Mouse (Mus musculus) adrenal gland, adult 18-20 months (tissue): ENCODE measurements around the gene Fam168a. TPM values are rescaled to one million over a fixed set of nuclear protein-coding genes. Genes with fewer than 3 reads are reported as not detected.

Experiments
- DNase-seq, 2 experiments: peaks; one replicate each; pipeline ENCODE4 v3.0.0; 2021 to 2022; ENCODE audit warnings: low spot score in 2 of 2
- long read RNA-seq, 2 experiments: library from polyadenylated mRNA; stranded (forward); transcript quantifications; one replicate each; pipeline ENCODE4 v2.0.0; 2021
- total RNA-seq, 2 experiments: library from RNA; stranded (reverse); gene quantifications; 1 replicate in 1 of 2; 2 replicates in 1 of 2; pipeline ENCODE4 v1.2.3; 2021

Fam168a gene
- 10 to 100 TPM; 48.1 to 48.4 TPM for total RNA-seq
- long read RNA-seq, experiment 1, partial matches to known transcripts = 0 of 2 reads
- long read RNA-seq, experiment 1, other reads (novel, unspliced or antisense) = 2 of 2 reads
- long read RNA-seq, experiment 2, partial matches to known transcripts = 0 of 13 reads
- long read RNA-seq, experiment 2, other reads (novel, unspliced or antisense) = 12 of 13 reads

- peak; percentile 85 for DNase-seq
These were observed at the start of gene Fam168a for GRCm38 (mm10) chr7:100706143-100706841. Gene Fam168a, plus strand, starts transcription at chr7:100706635.

DNA sequence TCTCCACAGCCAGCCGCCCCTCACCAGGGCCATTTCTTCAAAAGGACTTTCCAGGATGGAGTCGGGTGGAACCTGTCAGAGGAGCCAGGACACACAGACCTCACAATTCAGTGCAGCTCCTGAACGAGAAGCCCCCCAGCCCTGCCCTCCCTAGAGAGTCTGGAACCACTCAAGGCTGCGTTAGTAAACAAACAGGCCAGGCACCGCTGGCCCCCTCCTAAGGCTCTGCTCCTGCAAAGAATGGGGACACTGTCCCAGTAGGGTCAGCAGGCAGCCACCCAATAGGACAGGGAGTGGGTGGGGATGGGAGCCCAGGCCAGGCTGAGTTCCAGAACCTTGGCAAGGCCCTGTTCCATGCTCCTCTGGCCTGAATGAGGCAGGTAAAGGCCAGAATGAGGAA is 49.7 kb upstream of the Fam168a start:
- DNase-seq = no peak

DNA sequence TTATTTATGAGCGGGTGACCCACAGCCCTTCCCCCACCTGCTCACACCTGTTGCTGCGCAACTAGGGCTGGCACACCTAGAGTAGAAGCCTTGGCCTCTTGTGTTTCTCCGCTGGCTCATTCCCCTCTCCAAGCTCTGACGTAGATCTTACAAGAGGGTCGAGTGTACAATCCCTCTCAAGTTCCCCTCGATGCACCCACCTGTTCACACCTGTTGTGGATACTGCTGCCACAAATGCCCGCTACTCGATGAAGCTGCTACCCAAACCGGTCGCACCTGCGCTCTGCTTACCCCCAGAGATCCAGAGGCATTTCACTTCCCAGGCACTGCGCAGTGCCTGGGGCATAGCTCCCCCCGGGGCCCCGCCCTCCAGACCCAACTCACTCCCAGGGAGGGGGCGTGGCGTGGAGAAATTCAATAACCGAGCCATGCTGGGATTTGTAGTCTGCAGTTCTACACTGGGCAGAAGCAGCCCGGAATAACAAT is 48.3 kb upstream of the Fam168a start:
- DNase-seq = no peak

- no peak for DNase-seq
These were observed 45.2 kb upstream of the Fam168a start for GRCm38 (mm10) chr7:100661264-100661663.

GRCm38 (mm10) chr7:100662231-100662630 is 44.2 kb upstream of the Fam168a start, which contains the start of gene Plekhb1:
Gene Plekhb1, minus strand, starts transcription at chr7:100662414.
- DNase-seq = no peak

GRCm38 (mm10) chr7:100663190-100663589 is 43.2 kb upstream of the Fam168a start:
- DNase-seq = peak; percentile 76 to 80

- DNase-seq = no peak
These were observed 42.6 kb upstream of the Fam168a start for GRCm38 (mm10) chr7:100663729-100664304.

GRCm38 (mm10) chr7:100670646-100671045 is 35.8 kb upstream of the Fam168a start:
- DNase-seq = no peak

DNA sequence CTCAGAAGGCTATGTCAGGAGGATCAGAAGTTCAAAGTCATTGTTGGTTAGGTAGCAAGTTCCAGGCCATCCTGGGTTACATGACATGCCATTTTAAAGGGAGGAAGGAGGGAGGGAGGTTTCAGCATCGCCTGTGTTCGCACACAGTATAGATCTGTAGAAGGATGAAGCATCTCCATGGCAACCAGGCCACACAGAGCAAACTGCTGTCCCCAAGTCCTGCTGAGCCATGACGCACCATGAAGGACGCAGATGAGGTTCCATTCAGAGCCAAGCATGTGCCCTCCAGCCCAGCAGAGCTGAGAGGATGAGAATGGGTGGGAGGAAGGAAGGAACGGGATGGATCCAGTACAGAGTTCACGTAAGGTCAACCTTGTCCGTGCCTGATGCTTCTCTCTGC is 33.0 kb upstream of the Fam168a start:
- DNase-seq = no peak

DNA sequence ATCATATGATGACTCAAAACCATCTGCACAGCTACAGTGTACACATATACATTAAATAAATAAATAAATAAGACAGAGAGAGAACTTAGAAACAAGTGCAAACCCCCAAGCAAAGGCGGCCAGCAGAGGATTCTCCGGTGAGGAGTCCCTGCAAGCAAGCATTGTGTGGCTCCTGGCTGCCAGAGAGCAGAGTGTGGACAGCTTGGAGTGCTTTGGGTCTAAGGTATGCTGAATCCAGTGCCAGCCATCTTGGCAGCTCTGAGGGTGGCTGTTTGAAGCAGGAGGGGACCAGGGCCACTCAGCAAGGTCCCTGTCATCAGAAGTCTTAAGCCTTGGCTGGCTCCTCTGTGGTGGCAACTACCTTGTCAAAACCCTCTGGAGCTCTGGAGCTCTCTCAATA is 31.5 kb upstream of the Fam168a start:
- no peak for DNase-seq

DNA sequence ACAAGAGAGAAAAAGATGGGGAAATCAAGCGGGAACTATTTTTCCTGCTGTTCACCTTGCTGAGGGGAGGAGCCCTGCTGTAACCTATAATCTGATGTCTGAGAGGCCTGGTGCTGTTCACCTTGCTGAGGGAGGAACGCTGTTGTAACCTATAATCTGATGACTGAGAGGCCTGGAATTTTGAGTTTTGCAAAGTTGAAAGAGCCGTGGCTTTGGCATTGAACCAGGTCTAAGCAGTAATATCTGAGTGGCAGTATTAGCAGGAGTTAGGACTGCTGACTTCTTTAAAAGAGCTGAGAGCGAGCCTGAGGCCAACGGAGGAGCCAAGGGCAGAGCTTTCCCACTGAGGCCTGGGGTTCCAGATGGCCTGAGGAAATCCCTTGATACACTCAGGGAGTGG is 28.4 kb upstream of the Fam168a start:
- no peak for DNase-seq

DNA sequence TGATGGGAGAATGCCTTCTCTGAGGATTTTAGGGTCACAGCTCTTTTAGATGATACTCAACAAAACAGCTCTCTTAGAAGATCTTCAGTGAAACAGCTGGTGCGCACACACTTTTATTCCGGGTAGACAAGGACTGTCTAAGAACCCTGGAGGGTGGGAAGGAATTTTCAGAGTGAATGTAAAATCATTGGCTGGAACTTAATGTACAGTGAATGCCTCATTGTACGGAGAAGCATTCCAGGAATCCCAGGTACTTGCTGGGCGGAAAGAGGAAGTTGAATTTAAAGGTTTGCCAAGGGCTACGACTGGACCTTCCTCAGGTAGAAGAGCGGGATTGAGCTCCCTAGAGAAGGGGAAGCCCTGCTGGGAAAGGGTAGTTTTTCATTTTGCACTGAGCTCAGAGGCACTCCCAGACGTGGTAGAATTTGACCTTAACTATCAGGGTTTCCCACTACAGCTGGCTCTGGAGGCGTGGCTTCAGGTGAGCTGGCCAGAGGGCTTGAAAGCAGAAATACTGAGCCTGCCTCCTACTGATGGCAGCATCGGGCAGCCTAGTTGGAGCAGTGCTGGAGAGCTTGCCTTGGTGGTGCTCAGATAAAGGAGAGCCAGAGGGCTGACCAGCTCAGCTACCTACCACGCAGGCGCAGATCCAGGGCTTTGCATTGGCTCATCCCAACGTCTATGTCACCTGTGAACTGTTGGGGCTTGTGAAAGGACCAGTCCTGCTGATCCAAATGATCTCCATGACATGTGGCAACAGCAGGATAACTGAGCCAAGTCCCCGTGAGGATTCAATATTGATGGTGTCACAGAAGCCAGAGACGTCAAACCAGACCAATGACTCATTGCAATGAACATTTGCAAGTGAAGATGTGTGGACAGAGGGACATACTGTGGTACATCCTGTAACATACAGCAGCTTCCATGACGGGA is 27.2 kb upstream of the Fam168a start:
- DNase-seq = no peak

- DNase-seq = no peak
These were observed 25.3 kb upstream of the Fam168a start for GRCm38 (mm10) chr7:100681132-100681531.

GRCm38 (mm10) chr7:100683241-100683640 is 23.2 kb upstream of the Fam168a start:
- DNase-seq = no peak

- no peak for DNase-seq
These were observed 22.4 kb upstream of the Fam168a start for GRCm38 (mm10) chr7:100684081-100684480.

GRCm38 (mm10) chr7:100684538-100684937 is 21.9 kb upstream of the Fam168a start:
- DNase-seq = peak; percentile 43

DNA sequence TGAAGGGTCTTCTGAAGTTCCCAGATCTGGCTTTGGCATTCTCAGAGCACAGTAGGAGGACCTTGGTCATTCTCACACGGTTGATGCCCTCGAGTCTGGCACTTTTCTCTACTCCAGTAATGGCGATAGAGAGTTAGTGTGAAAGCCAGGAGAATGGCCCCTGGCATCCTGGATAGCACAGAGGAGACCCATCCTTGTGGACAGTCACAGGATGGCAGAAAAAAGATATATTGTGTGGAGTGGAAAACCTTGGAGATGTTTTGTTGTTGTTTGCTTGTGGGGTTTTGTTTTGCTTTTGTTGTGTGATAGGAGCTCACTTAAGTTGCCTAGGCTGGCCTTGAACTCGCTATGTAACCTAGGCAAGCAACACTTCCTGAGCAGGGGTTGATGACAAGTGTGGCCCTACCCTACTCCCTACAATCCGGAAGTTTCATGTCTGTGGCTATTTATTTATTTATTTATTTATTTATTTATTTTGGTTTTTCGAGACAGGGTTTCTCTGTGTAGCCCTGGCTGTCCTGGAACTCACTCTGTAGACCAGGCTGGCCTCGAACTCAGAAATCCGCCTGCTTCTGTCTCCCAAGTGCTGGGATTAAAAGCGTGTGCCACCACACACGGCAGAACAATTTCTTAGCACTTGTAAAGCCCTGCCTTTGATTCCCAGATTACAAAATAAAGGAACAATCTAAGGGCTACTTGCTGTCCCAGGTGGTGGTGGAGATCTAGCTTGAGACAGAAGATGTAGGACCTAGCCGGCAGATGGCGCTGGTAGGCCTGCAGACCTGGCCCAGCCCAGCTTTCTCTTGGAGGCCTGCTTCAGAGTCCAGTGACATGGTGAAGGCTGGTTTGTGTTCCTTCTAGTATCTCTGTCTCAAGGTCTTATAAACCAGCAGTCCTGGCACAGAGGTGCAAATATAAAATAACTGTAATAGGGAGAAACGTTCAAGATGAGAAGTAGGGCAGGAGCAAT is 21.1 kb upstream of the Fam168a start:
- DNase-seq = peak; percentile 77 to 80

GRCm38 (mm10) chr7:100688471-100688870 is 18.0 kb upstream of the Fam168a start:
- no peak for DNase-seq

DNA sequence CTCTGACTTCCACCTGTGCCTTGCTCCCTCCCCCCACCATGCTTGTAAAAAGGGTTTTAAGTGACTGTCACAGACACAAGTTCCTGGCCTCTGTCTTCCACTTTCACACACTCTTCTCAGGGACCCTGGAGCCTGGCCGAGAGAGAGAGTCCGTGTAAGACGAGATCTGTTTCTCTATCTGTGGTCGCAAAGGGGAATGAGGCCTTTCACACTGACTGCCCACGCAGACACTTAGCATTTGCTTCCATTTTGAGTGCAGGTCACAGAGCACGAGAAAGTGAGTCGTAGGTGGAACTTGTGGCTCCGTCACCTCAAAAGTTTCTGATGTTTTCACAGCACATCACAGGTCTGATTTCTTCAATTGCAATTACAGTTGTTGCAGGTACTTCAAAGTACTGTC is 13.2 kb upstream of the Fam168a start:
- DNase-seq = no peak
